Mouse (Mus musculus) heart, postnatal 36 days (tissue): ENCODE measurements around the gene Tppp2. TPM values are rescaled to one million over a fixed set of nuclear protein-coding genes. Genes with fewer than 3 reads are reported as not detected.

ENCODE experiments used
- DNase-seq, 2 experiments: peaks; one replicate each; pipeline ENCODE4 v3.0.0; 2021 to 2022
- intact Hi-C: fragments of 180-260 bp; cut with DNase I; formaldehyde crosslinking; loops from one replicate; pipeline ENCODE4 v1.15.1; 2025
- total RNA-seq, 2 experiments: library from RNA; stranded (reverse); gene quantifications; 2 replicates each; pipeline ENCODE4 v1.2.3; 2021

Tppp2 gene
- total RNA-seq, result not detected

DNA sequence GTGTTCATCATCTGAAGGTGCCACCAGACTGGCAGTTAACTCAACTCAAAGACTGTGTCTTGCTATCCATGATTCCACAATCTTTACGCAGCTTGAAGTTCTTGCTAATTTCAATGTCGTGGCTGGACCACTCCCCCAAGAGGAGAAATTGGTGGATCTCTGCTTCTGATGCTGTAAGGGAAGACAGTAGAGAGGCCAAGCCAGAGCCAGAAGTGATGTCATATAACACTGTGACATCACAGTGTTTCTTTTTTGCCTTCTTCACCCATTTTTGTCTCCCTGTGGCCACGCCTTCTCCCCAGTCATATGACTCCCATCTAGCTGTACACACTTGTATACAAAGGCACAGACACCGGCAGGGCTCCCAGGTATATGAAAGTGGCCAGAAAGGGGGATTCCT is at the start of gene Tppp2:
Gene Tppp2 (plus strand): TSS at position 301 of the 400 bp plus-strand sequence.
- DNase-seq, result no peak
- intact Hi-C loops, result no loop called here

DNA sequence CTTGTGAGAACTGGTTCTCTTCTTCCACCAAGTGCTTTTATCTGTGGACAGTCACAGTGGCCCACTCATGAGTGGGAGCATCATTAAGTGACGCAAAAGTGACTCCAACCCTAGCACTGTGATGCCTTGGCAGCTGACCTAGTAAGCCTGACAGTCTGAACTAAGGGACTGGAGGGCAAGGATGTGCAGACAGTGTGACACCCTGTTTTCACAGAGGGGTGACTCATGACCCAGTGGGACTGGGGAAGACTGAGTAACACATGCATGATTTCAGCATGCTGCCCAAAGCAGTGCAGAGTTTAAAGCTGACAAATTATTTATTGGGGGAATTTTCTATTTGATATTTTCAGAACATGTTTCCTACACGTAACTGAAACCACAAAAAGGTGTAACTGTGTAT is 47.5 kb upstream of the Tppp2 start:
- no peak for DNase-seq
- intact Hi-C loops, result no loop called here

DNA sequence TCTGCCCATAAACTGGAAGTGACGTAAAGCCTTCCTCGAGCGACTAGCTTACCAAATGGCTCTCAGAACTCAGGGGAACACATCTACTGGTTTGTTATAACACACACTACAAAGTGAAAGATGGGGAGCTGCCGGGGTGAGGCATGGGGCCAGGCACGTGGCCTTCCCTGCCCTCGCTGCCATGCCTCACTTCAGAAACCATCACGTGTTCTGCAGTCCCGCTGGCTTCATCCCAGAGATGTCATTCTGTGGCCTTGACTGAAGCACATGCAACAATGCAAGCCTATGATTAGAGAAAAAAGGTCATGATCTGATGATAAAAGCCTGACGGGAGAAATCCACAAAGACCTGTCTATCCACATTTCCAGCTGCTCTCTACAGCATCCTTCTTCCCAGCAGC is 46.5 kb upstream of the Tppp2 start:
- intact Hi-C loops, result no loop called here
- no peak for DNase-seq

DNA sequence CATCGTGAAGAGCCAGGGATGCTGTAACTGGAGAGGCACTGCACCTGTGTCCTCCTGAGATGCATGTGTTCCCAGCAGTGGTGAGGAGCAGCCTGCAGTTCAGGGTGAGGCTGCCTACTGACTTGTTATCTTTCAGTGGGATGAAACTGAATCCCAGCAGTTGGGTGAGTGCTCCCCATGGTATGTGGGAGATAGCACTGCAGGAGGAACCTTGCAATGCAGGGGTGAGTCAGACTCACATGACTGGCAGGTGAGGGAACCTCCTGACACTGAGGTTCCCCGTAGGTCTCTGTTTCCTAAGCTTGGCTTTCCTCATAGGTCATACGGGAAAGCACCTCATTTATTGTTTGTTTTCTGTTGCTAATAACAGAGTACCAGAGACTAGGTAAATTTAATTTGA is 40.7 kb upstream of the Tppp2 start:
- intact Hi-C loops, result no loop called here
- no peak for DNase-seq

DNA sequence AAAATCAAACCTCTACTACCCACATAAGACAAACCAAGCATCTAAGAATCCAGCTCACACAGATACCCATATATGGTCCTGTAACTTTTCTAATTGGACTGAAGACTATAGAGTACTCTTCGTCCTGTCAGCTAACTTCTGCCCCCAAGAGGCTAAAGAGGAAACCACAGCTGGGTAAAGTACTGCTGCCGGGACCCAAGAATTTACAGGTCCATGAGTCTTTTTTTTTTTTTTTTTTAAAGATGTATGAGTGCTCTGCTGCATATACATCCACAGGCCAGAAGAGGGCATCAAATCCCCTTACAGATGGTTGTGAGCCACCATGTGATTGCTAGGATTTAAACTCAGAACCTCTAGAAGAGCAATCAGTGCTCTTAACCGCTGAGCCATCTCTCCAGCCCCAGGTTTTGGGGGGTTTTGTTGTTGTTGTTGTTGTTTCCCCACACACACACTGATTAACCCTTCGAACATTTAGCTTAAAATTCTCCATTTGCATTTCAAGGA is 34.6 kb upstream of the Tppp2 start:
- intact Hi-C loops, result loop anchor here (5.0 to 10.0 kb wide), 2 partner anchors 421 to 786 kb away; partner anchors contain the start of gene Mettl3
- peak; percentile 59 to 63 for DNase-seq

DNA sequence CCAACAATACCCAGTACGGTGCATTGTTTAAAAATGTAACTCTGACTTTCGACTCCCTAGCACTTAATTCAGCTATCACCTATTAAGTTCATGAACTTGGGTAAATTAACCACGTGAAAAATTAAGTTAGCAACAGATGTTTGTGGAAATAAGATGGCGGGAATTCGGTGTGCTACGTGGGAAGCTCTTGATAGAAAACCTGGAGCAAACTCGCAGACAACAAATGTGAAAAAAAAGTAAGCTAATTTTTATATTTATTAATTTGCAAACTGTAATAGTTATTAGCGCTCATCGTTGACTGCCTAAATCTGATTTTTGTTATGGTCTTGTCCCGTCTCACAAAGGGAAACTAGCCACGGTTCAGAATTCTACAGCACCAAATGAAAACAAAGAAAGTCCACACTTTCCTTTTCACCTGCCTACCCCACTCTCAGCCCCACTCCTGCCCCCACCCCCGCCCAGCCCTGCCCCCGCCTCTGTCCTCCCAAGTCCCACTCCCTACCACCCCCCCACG is 34.1 kb upstream of the Tppp2 start:
- intact Hi-C loops, result loop anchor here (5.0 to 10.0 kb wide), 2 partner anchors 421 to 787 kb away; partner anchors contain the start of gene Mettl3
- DNase-seq, result no peak

DNA sequence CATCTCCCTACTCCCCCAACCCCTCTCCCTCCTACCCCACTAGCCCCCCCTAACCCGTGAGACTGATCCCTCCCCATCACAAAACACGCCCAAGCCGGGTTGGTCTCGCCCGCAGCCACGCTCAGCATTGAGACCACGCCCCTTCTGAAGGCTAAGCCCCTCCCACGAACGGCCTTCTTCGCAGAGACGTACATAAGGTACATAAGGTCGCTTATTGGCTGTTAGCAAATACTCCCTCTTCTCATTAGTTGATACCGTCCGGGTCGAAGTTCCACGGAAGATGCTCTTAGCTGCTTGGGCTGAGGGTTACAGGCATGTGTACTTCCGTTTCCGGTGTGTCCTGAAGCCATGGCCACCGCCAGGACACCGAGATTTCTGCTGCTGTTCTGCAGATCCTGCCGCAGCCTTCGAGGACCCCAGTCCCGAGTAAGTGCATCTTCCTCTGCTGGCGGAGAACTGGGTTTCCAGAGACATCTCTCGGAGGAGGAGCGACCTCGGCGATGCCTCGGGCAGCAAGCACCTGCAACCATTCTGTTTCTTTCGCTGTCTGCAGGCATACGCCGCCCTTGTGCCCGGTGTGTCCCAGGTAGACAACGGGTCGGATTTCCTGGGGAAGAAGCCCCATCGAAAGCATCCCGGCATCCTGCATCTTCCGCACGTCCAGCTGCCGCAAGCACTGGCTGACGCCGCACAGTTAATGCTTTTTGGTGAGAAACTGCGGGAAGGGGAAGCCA is 33.5 kb upstream of the Tppp2 start, which contains the start of gene Mettl17:
Gene Mettl17 (plus strand): TSS at position 245 of the 734 bp plus-strand sequence.
- intact Hi-C loops, result loop anchor here (5.0 to 10.0 kb wide), 2 partner anchors 420 to 787 kb away; partner anchors contain the start of gene Mettl3
- DNase-seq, result peak; percentile 89 to 90

DNA sequence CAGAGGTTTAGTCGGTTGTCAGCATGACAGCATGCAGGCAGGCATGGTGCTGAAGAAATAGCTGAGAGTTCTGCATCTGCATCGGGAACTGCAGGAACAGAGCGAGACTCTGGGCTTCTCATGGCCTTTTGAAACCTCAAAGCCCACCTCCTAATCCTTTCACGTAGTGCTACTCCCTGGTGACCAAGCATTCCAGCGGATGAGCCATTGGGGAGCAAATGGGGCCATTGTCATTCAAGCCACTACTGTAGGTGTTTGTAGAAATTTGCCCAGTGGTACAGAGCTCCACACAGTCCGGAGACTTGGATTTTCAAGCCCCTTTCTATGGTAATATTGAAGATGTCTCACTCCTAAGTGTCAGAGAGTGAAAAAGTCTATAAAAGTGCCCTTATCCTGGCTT is 32.2 kb upstream of the Tppp2 start:
- intact Hi-C loops, result loop anchor here (10.0 kb wide), 1 partner anchor 419 kb away; the partner anchor contains the start of gene Mettl3
- no peak for DNase-seq

DNA sequence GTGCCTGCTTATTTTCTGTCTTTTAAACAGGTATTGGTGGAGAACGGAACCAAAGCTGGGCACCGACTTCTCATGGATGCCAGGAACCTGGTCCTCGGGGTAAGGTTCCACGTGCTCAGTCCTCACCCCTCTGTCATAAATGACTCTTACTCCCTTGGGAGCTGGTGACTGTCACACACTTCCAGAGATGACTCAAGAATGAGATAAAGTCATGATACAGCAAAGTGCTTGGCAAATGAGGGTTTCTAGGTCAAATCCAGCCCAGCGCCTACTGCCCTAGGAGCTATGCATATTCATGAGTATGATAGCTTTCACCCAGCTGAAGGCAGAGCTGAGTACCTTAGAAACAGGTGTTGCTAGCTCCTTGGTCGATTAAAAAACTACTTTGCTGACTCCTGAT is 28.4 kb upstream of the Tppp2 start:
- intact Hi-C loops, result loop anchor here (10.0 kb wide), 1 partner anchor 415 kb away; the partner anchor contains the start of gene Mettl3

DNA sequence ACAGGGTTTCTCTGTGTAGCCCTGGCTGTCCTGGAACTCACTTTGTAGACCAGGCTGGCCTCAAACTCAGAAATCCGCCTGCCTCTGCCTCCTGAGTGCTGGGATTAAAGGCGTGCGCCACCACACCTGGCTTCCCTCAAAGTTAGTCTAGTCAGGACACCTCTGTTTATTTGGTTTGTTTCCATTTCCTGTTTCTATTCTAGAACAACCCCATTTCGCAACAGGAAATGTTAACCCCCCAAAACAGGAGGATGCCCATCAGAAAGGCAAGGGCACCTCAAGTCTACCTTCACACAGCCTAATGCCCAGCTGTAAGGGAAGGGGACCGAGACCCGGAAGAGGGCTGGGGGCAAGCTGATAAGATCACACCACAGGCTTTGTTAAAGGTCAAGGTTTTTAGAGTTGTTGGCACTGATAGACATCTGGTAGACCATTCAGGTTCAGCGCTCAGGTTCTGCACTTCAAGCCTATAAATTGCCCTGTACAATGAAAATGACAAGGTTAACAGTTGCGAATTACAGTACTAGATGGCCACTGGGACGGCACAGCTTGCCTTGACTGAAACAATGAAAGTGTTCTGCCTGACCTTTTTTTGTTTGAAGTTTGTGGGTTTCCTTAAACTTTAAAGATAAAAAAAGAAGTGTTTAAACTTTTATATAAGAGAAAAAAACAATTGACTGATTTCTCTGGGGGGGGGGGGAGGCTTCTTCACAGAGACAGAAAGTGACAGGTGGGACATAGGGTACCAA is 25.9 kb upstream of the Tppp2 start, which contains the start of gene Slc39a2:
Gene Slc39a2 (plus strand): TSS at position 699 of the 749 bp plus-strand sequence.
- intact Hi-C loops, result no loop called here
- DNase-seq, result no peak

More for the DNA sequence above, 28.4 kb upstream of the Tppp2 start:
- no peak for DNase-seq

DNA sequence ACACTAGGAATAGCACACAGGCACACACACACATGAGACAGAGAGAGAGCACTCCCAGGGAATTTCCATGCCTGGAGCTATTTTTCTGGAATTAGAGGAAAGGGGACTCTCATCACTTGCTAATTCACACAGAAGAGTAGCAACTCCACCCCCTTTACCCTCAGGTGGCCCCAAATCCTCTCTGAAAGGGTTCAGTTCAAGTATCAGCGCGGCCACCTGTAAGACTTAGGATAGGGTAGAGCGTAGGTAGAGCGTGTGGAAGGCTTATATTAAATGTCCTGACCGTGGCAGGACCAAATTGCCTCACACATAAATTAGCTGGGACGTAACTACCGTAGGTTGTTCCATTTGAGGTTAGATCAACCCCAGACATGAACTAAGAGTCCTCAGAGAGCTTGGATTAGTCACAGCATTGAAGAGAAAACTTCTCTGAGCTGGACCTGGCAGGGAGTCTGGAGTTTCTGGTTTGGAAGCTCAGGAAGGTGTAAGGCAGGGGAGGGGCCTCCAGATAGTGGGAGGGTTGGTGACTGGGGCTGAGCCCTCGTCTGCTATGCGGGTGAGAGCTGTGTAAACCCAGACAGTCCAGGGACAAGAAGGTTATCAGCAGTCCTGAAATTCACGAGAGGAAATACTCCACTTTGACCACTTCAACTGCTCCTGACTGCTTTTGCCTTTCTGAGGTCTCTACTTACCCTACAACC is 25.0 kb upstream of the Tppp2 start:
- intact Hi-C loops, result no loop called here
- DNase-seq, result no peak

DNA sequence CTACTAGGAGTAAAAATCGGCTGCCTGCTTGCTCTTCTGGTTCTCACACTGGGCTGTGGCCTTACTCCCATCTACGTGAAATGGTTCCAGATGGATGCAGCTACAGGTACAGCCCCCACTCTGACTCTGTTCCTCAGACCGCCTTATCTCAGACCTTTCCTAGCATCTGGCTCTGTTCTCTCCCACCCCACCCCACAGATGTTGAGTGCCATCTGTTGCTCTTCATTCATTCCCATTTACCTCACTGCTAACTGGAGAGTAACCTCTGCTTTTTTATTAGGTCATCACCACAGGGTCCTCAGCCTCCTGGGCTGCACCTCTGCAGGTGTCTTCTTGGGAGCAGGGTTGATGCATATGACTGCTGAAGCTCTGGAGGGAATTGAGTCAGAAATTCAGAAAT is 24.4 kb upstream of the Tppp2 start:
- intact Hi-C loops, result no loop called here
- no peak for DNase-seq

DNA sequence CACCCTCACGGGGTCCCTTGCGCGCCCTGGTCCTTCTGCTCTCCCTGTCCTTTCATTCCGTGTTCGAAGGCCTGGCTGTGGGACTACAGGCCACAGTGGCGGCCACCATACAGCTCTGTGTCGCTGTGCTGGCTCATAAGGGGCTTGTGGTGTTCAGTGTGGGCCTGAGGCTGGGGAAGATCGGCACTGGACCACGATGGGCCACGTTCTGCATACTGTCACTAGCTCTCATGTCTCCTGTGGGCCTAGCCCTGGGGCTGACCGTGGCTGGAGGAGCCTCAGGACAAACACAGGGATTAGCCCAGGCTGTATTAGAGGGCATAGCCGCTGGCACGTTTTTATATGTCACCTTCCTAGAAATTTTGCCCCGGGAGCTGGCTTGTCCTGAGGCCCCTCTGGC is 23.2 kb upstream of the Tppp2 start:
- intact Hi-C loops, result no loop called here

DNA sequence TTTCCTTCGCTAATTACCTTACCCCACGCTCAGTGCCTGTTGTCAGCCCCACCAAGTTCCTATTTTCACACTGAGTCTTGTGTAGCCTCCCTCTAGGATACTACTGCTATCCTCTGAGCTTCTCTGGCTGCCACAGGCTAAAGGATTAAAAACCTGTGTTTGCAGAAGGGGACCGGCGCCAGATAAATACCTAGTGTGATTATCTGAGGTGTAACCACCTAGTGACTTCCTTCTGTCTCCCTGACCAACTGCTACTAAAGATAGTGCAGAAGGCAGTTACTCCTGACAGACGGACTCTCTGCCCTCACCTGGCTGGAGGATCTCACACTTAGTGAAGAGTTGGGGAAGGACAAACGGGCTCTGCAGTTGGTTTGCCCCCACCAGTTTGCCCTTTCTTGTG is 22.2 kb upstream of the Tppp2 start:
- DNase-seq, result no peak
- intact Hi-C loops, result no loop called here

More for the DNA sequence above, 23.2 kb upstream of the Tppp2 start:
- no peak for DNase-seq

DNA sequence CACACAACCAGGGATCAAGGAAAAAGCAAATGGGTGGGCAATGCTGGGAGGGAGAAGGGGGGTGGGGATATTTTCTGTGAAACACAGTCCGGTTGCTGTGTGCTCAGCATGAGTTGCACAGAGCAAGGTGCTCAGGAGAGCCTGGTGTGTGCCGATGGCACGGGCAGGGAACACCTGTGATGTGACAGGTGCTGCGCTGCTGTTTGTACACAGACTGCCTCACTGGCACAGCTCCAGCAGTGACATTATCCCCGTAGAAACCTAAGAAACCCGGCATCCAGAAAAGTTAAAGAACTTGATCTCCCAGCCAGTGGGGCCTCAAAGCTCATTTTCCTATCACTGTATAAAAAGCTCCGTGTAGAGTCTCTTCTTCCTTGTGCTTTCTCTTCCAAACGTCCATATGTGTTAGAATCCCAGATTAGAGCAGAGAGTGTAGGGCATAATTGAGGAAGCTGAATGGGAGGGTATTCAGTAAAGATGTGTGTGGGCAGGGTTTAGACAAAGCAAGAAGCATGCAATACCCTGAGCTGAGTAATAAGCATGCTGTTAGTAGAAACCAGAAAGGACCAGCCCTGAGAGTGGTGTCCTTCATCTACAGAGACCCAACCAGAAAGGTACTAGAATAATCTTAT is 21.6 kb upstream of the Tppp2 start:
- intact Hi-C loops, result no loop called here
- DNase-seq, result no peak

DNA sequence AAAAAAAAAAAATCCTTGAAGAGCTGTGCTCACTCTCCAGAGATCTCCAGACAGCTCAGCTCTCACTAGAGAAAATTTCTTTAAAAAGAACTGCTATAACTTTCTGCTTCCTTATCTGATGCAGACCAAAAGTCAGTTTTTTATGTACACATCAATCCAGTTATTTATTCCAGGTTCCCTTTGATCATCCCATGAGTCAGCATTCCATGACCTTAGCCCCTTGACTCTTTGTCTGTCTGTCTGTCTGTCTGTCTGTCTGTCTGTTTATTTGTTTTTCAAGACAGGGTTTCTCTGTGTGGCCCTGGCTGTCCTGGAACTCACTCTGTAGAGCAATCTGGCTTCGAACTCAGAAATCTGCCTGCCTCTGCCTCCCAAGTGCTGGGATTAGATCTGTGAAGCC is 18.9 kb upstream of the Tppp2 start:
- no peak for DNase-seq
- intact Hi-C loops, result no loop called here

DNA sequence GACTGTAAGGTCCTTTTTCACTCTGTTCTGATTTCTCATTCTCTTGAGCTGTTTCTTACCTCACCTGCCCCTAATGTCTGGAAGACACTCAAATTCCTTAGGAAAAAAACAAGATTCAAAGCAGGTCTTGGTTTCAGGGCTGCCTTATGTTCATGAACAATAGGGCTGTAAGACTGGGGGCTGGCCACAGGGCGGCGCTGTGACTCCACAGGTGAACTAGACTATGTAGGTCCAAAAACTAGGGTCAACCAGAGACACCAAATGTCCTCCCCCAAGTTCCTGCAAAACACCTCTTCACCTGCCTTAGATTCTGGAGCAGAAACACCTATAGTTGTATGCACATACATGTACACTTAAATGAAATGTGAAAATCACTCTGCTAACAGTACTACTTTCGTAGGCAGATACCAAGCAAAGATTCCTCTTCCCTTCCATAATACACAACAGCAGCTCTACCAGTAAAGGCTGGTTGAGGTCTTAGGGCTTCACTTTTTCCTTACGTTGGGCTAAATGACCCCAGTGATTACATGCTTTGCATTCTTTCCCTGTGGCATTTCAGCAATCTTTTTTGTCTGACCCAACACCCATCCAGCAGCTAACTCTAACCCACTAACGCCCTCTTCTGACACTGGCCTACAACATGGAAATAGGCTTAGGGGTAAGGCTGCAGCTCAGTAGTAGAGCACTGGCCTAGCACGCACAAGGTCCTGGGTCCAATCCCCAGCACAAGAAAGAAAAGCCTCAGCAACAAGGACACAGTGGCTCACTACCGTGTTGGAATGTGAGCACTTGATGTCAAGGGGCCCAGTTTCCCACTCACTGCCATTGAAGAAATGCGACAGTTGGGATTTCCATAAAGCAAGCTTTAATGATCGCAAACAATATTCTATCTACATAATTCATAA is 15.2 kb upstream of the Tppp2 start:
- intact Hi-C loops, result loop anchor here (1.0 to 5.0 kb wide), 4 partner anchors 27 to 121 kb away; partner anchors contain the start of gene Arhgef40
- peak; percentile 85 to 90 for DNase-seq

DNA sequence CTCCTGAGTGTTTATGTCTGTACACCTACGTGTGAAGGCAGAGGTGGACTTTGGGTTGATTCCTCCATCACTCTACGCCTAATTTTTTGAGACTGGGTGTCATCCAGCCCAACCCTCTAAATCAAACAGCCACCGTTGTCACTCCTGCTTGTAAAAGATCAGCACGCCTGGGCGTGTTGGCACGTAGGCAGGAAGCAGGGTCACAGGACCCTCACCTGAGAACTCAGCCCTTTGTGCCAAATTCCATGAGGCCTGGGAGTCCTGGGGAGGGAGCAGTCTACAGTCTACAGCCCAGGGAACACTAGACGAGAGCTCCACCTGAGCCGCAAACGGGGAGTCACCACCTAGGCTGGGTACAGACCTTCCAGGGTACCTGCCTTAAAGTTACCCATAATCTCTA is 14.4 kb upstream of the Tppp2 start:
- DNase-seq, result no peak
- intact Hi-C loops, result loop anchor here (1.0 to 5.0 kb wide), 3 partner anchors 27 to 105 kb away; partner anchors contain the start of gene Arhgef40

DNA sequence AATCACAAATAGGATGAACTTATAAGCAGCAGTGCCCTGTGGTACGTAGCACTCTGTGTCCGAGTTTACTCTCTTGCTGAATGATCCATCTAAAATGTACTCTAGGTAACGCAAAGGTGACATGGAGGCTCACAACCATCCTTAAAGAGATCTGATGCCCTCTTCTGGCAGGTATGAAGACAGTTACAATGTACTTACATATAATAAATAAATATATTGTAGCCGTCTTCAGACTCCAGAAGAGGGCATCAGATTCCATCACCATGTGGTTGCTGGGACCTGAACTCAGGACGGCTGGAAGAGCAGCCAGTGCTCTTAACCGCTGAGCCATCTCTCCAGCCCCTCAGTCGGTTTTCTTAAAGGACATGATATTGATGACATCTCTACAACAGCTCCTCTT is 13.5 kb upstream of the Tppp2 start:
- no peak for DNase-seq
- intact Hi-C loops, result loop anchor here (5.0 kb wide), 2 partner anchors 78 to 198 kb away; partner anchors contain the start of genes Arhgef40 and Hnrnpc
